Mouse (Mus musculus) MEL (cell line): Measurements from ENCODE around the gene Srsf5. TPM values are rescaled to one million over a fixed set of nuclear protein-coding genes. Genes with fewer than 3 reads are reported as not detected.

Source experiments
- DNase-seq: peaks from one replicate; pipeline ENCODE4 v3.0.0; 2011; ENCODE audit warnings: low read depth, low spot score
- H3K27ac ChIP-seq: 2 replicates; pipeline ENCODE4 v1.5.1; 2012; ENCODE audit warnings: low read depth, mild to moderate bottlenecking, control low read depth, low read length, moderate library complexity; ENCODE audit not compliant: control insufficient read depth
- H3K27me3 ChIP-seq, 2 experiments: fragments of 150-350 bp in 1 of 2; sonication (generic) in 1 of 2; 2 replicates each; pipeline ENCODE4 v1.6.1; 2012; ENCODE audit warnings: low read length in 2 of 2, mild to moderate bottlenecking in 2 of 2, improper control_type of control experiment in 1 of 2, moderate library complexity in 1 of 2; ENCODE audit not compliant: insufficient read depth in 2 of 2, control insufficient read depth in 1 of 2
- H3K36me3 ChIP-seq, 2 experiments: 2 replicates each; pipeline ENCODE4 v1.6.1; 2012 to 2014; ENCODE audit warnings: low read length in 2 of 2, improper control_type of control experiment in 1 of 2, inconsistent platforms in 1 of 2, mild to moderate bottlenecking in 1 of 2; ENCODE audit not compliant: insufficient read depth in 2 of 2, control insufficient read depth in 1 of 2
- H3K4me1 ChIP-seq, 2 experiments: fragments of 150-350 bp in 1 of 2; sonication (generic) in 1 of 2; 2 replicates each; pipeline ENCODE4 v1.6.1; 2012; ENCODE audit warnings: low read length in 2 of 2, improper control_type of control experiment in 1 of 2, mild to moderate bottlenecking in 1 of 2; ENCODE audit not compliant: insufficient read depth in 2 of 2, control insufficient read depth in 1 of 2
- H3K4me3 ChIP-seq, 2 experiments: fragments of 150-350 bp in 1 of 2; sonication (generic) in 1 of 2; 2 replicates each; pipeline ENCODE4 v1.5.1; 2012; ENCODE audit warnings: low read depth in 2 of 2, low read length in 2 of 2, mild to moderate bottlenecking in 2 of 2, moderate library complexity in 2 of 2, control low read depth in 1 of 2, improper control_type of control experiment in 1 of 2; ENCODE audit not compliant: control insufficient read depth in 1 of 2, insufficient read depth in 1 of 2
- H3K79me2 ChIP-seq: 2 replicates; pipeline ENCODE4 v1.6.1; 2012; ENCODE audit warnings: mild to moderate bottlenecking, low read length, moderate library complexity; ENCODE audit not compliant: control insufficient read depth, poor library complexity, insufficient read depth
- H3K9ac ChIP-seq: 2 replicates; pipeline ENCODE4 v1.6.1; 2012; ENCODE audit warnings: low read depth, mild to moderate bottlenecking, control low read depth, low read length, moderate library complexity; ENCODE audit not compliant: control insufficient read depth, poor library complexity, severe bottlenecking
- H3K9me3 ChIP-seq: fragments of 150-350 bp; sonication (generic); replicated peaks from 2 replicates; pipeline ENCODE4 v1.6.1; 2012; ENCODE audit warnings: mild to moderate bottlenecking, low read length, improper control_type of control experiment, moderate library complexity; ENCODE audit not compliant: insufficient read depth
- CHD1 ChIP-seq: IDR thresholded peaks from 2 replicates; pipeline ENCODE4 v1.6.1; 2012; ENCODE audit warnings: low read depth, mild to moderate bottlenecking, inconsistent platforms, low read length, improper control_type of control experiment
- CTCF ChIP-seq, 3 experiments: IDR thresholded peaks in 2 of 3; conservative IDR thresholded peaks in 1 of 3; 2 replicates each; pipeline ENCODE4 v1.5.1; 2011 to 2012; ENCODE audit warnings: low read length in 3 of 3, low read depth in 2 of 3, mild to moderate bottlenecking in 2 of 3, improper control_type of control experiment in 1 of 3, inconsistent platforms in 1 of 3, mixed read lengths in 1 of 3, moderate library complexity in 1 of 3; ENCODE audit not compliant: control insufficient read depth in 1 of 3, insufficient read depth in 1 of 3, poor library complexity in 1 of 3, severe bottlenecking in 1 of 3
- EP300 ChIP-seq, 2 experiments: IDR thresholded peaks; 2 replicates each; pipeline ENCODE4 v1.6.1; 2011; ENCODE audit warnings: improper control_type of control experiment in 2 of 2, low read length in 2 of 2, low read depth in 1 of 2, mild to moderate bottlenecking in 1 of 2
- GABPA ChIP-seq: IDR thresholded peaks from 2 replicates; pipeline ENCODE4 v1.6.1; 2012; ENCODE audit warnings: low read depth, mild to moderate bottlenecking, inconsistent platforms, low read length, improper control_type of control experiment, moderate library complexity
- JUND ChIP-seq: IDR thresholded peaks from 2 replicates; pipeline ENCODE4 v1.6.1; 2011; ENCODE audit warnings: low read depth, mild to moderate bottlenecking, improper control_type of control experiment, low read length
- KAT2A ChIP-seq: conservative IDR thresholded peaks from 2 replicates; pipeline ENCODE4 v1.6.1; 2012; ENCODE audit warnings: low read depth, low read length, improper control_type of control experiment, inconsistent platforms
- MAZ ChIP-seq: IDR thresholded peaks from 2 replicates; pipeline ENCODE4 v1.6.1; 2012; ENCODE audit warnings: low read depth, mild to moderate bottlenecking, inconsistent platforms, low read length, improper control_type of control experiment
- MYC ChIP-seq: IDR thresholded peaks from 2 replicates; pipeline ENCODE4 v1.6.1; 2011; ENCODE audit warnings: low read depth, mild to moderate bottlenecking, low read length, improper control_type of control experiment, moderate library complexity
- NELFE ChIP-seq: IDR thresholded peaks from 2 replicates; pipeline ENCODE4 v1.6.1; 2011; ENCODE audit warnings: low read depth, low read length, improper control_type of control experiment
- NRF1 ChIP-seq: IDR thresholded peaks from 2 replicates; pipeline ENCODE4 v1.6.1; 2014; ENCODE audit warnings: low read depth, mild to moderate bottlenecking, inconsistent platforms, low read length, improper control_type of control experiment, moderate library complexity; ENCODE audit not compliant: poor library complexity, insufficient read depth, severe bottlenecking
- RAD21 ChIP-seq: IDR thresholded peaks from 2 replicates; pipeline ENCODE4 v1.6.1; 2011; ENCODE audit warnings: mild to moderate bottlenecking, low read depth, low read length, improper control_type of control experiment
- RCOR1 ChIP-seq: IDR thresholded peaks from 2 replicates; pipeline ENCODE4 v1.6.1; 2012; ENCODE audit warnings: low read depth, mild to moderate bottlenecking, inconsistent platforms, low read length, improper control_type of control experiment
- SIN3A ChIP-seq: IDR thresholded peaks from 2 replicates; pipeline ENCODE4 v1.6.1; 2012; ENCODE audit warnings: low read length, improper control_type of control experiment, inconsistent platforms
- SMC3 ChIP-seq: IDR thresholded peaks from 2 replicates; pipeline ENCODE4 v1.6.1; 2011; ENCODE audit warnings: low read depth, low read length, improper control_type of control experiment
- TAL1 ChIP-seq: IDR thresholded peaks from 2 replicates; pipeline ENCODE4 v1.6.1; 2012; ENCODE audit warnings: mild to moderate bottlenecking, inconsistent platforms, low read length, moderate library complexity, mixed read lengths
- UBTF ChIP-seq: IDR thresholded peaks from 2 replicates; pipeline ENCODE4 v1.6.1; 2012; ENCODE audit warnings: low read depth, mild to moderate bottlenecking, inconsistent platforms, low read length, improper control_type of control experiment, moderate library complexity, borderline replicate concordance; ENCODE audit not compliant: insufficient read depth
- USF2 ChIP-seq, 2 experiments: IDR thresholded peaks; 2 replicates each; pipeline ENCODE4 v1.6.1; 2011 to 2012; ENCODE audit warnings: improper control_type of control experiment in 2 of 2, low read length in 2 of 2, borderline replicate concordance in 1 of 2, inconsistent platforms in 1 of 2, low read depth in 1 of 2, mild to moderate bottlenecking in 1 of 2; ENCODE audit not compliant: insufficient read depth in 1 of 2
- ZKSCAN1 ChIP-seq: IDR thresholded peaks from 2 replicates; pipeline ENCODE4 v1.6.1; 2012; ENCODE audit warnings: low read depth, mild to moderate bottlenecking, inconsistent platforms, low read length, improper control_type of control experiment, moderate library complexity
- ZMIZ1 ChIP-seq: IDR thresholded peaks from 2 replicates; pipeline ENCODE4 v1.6.1; 2012; ENCODE audit warnings: low read depth, mild to moderate bottlenecking, inconsistent platforms, low read length, improper control_type of control experiment, moderate library complexity
- polyA plus RNA-seq, 2 experiments: library from polyadenylated mRNA; stranded (reverse) in 1 of 2; unstranded in 1 of 2; fragments of >175 nt in 1 of 2; fragments of >200 nt in 1 of 2; gene quantifications; 2 replicates each; pipeline versions ENCODE4 v1.2.1 to v1.2.4; 2012; ENCODE audit warnings: low replicate concordance in 2 of 2, low read depth in 1 of 2; ENCODE audit not compliant: insufficient read length in 2 of 2, insufficient read depth in 1 of 2, missing spikeins in 1 of 2
- total RNA-seq: library from RNA; depleted of rRNA; stranded (reverse); fragments of 300-350 nt; gene quantifications from 2 replicates; pipeline ENCODE4 v1.2.3, GENCODE M21; 2012

The Srsf5 gene
- total and polyA plus RNA-seq, 3 experiments: 276 to 460 (median 401) TPM

GRCm38 (mm10) chr12:80986628-80987027 lies 41.3 kb downstream of the Srsf5 start:
- Histone ChIP-seq H3K4me1 (peaks cover 0 to 3% of the 10 kb centered on the region in 2 experiments; a peak in 1 of 4 replicates), H3K27ac (no peak overlapping the region), H3K9me3 (no peaks in the 10 kb centered on the region), H3K27me3 (peaks cover 0 to 3% of the 10 kb centered on the region in 2 experiments; a peak in 2 of 4 replicates), H3K9ac (no peak overlapping the region), H3K79me2 (no peaks in the 10 kb centered on the region), H3K4me3 (no peak overlapping the region), H3K36me3 (no peaks in the 10 kb centered on the region; a peak in 1 of 4 replicates)
- no peak for DNase-seq
- TF ChIP-seq JUND (no peak), NELFE (no peak), MYC (no peak), MAZ (no peak), SMC3 (peak; percentile 40), GABPA (no peak), RAD21 (peak; percentile 37), KAT2A (no peak), ZKSCAN1 (no peak), CTCF (IDR thresholded peaks at IDR 0.05 in 2 of 3, conservative IDR thresholded peaks at IDR 0.05 in 1 of 3; ENCODE audit: control insufficient read depth in 1 of 3, insufficient read depth in 1 of 3, low read depth in 2 of 3, low read length in 3 of 3, poor library complexity in 1 of 3, severe bottlenecking in 1 of 3) (peak in 1 of 3 experiments; percentile 48; a peak in 2 of 6 replicates), EP300 (IDR thresholded peaks at IDR 0.05; ENCODE audit: low read depth in 1 of 2, low read length in 2 of 2) (no peak), RCOR1 (no peak), TAL1 (no peak)

GRCm38 (mm10) chr12:80988286-80988685 lies 43.0 kb downstream of the Srsf5 start:
- H3K27me3 ChIP-seq: peaks cover 0 to 3% of the 10 kb centered on the region in 2 experiments; a peak in 2 of 4 replicates
- H3K9me3 ChIP-seq: no peaks in the 10 kb centered on the region
- H3K4me3 ChIP-seq: no peak overlapping the region
- no peak overlapping the region for H3K27ac ChIP-seq
- no peaks in the 10 kb centered on the region; a peak in 1 of 4 replicates for H3K36me3 ChIP-seq
- no peak overlapping the region for H3K9ac ChIP-seq
- no peak for DNase-seq
- H3K4me1 ChIP-seq: peaks cover 0 to 3% of the 10 kb centered on the region in 2 experiments; a peak in 1 of 4 replicates
- TF ChIP-seq UBTF (no peak), NELFE (no peak), USF2 (IDR thresholded peaks at IDR 0.05; ENCODE audit: borderline replicate concordance in 1 of 2, insufficient read depth in 1 of 2, low read depth in 1 of 2, low read length in 2 of 2) (no peak), CHD1 (no peak), MYC (no peak), NRF1 (no peak), ZMIZ1 (no peak), TAL1 (no peak), SIN3A (no peak), RCOR1 (no peak), EP300 (IDR thresholded peaks at IDR 0.05; ENCODE audit: low read depth in 1 of 2, low read length in 2 of 2) (no peak), KAT2A (no peak)
- H3K79me2 ChIP-seq: no peaks in the 10 kb centered on the region
